Mouse (Mus musculus) liver, embryonic 14.5 days (tissue): ENCODE measurements around the gene Ppig. TPM values are rescaled to one million over a fixed set of nuclear protein-coding genes. Genes with fewer than 3 reads are reported as not detected.

ENCODE experiments used
- ATAC-seq: fragments of 200-750 bp; cut with Nextera tagmentation; 2 replicates; pipeline ENCODE4 v1.8.0; 2017; ENCODE audit warnings: moderate number of reproducible peaks, mild to moderate bottlenecking, moderate library complexity; ENCODE audit not compliant: insufficient read depth
- DNase-seq, 3 experiments: peaks; one replicate each; pipeline ENCODE4 v3.0.0-alpha.2; 2012 to 2013; ENCODE audit warnings: low read depth in 3 of 3, low spot score in 3 of 3
- H3K27ac ChIP-seq: fragments of 300-500 bp; sonication (generic); 2 replicates; pipeline ENCODE4 v1.5.1; 2014; ENCODE audit warnings: moderate library complexity, mild to moderate bottlenecking, control low read depth, inconsistent platforms
- H3K27me3 ChIP-seq: fragments of 300-500 bp; sonication (generic); 2 replicates; pipeline ENCODE4 v1.6.1; 2014; ENCODE audit warnings: mild to moderate bottlenecking, low read length, moderate library complexity; ENCODE audit not compliant: control insufficient read depth, insufficient read depth
- H3K36me3 ChIP-seq: fragments of 300-500 bp; sonication (generic); replicated peaks from 2 replicates; pipeline ENCODE4 v1.6.1; 2014; ENCODE audit warnings: low read depth; ENCODE audit not compliant: control insufficient read depth, insufficient read depth
- H3K4me1 ChIP-seq, 2 experiments: fragments of 200-500 bp in 1 of 2; fragments of 300-500 bp in 1 of 2; sonication (generic) in 1 of 2; replicated peaks; 2 replicates each; pipeline ENCODE4 v1.6.1; 2012 to 2014; ENCODE audit warnings: antibody characterized with exemption in 1 of 2, inconsistent platforms in 1 of 2, low read length in 1 of 2; ENCODE audit not compliant: control insufficient read depth in 2 of 2, insufficient read depth in 2 of 2
- H3K4me2 ChIP-seq: fragments of 300-500 bp; sonication (generic); 2 replicates; pipeline ENCODE4 v1.6.1; 2014; ENCODE audit warnings: low read depth, mild to moderate bottlenecking, control low read depth, moderate library complexity
- H3K4me3 ChIP-seq, 2 experiments: fragments of 200-500 bp in 1 of 2; fragments of 300-500 bp in 1 of 2; sonication (generic) in 1 of 2; 2 replicates each; pipeline ENCODE4 v1.5.1; 2012 to 2014; ENCODE audit warnings: low read depth in 2 of 2, low read length in 2 of 2, mild to moderate bottlenecking in 2 of 2, control low read depth in 1 of 2, inconsistent platforms in 1 of 2, moderate library complexity in 1 of 2; ENCODE audit not compliant: insufficient read depth in 1 of 2
- H3K9ac ChIP-seq: fragments of 300-500 bp; sonication (generic); replicated peaks from 2 replicates; pipeline ENCODE4 v1.6.1; 2014; ENCODE audit warnings: mild to moderate bottlenecking, control low read depth, moderate library complexity
- H3K9me3 ChIP-seq: fragments of 300-500 bp; sonication (generic); 2 replicates; pipeline ENCODE4 v1.6.1; 2016; ENCODE audit warnings: low read length, mixed read lengths; ENCODE audit not compliant: control insufficient read depth
- CTCF ChIP-seq: IDR thresholded peaks from 2 replicates; pipeline ENCODE4 v1.5.1; 2016; ENCODE audit warnings: antibody characterized with exemption, low read depth, control low read depth
- EP300 ChIP-seq: IDR thresholded peaks from 2 replicates; pipeline ENCODE4 v1.6.1; 2016; ENCODE audit warnings: antibody characterized with exemption, low read depth
- WGBS: fragments of 180-500 bp; shearing (Covaris S2); extraction: QIAGEN DNeasy Blood & Tissue Kit; methylation state at CpG from one replicate; pipeline ENCODE4 v1.1.7; 2014; ENCODE audit not compliant: insufficient replicate concordance; 5-methylcytosine and 5-hydroxymethylcytosine counted together
- polyA plus RNA-seq, 2 experiments: library from polyadenylated mRNA; depleted of rRNA in 1 of 2; stranded (reverse) in 1 of 2; unstranded in 1 of 2; fragments of >200 nt; fragmentation: Nextera tagmentation in 1 of 2; extraction: Ambion mirVana in 1 of 2; gene quantifications; 2 replicates each; pipeline versions ENCODE4 v1.2.1 to v1.2.3; 2012 to 2014

Ppig gene
- polyA plus RNA-seq, 2 experiments: 10.0 to 60.2 TPM

GRCm38 (mm10) chr2:69723519-69723825 lies 1.1 kb downstream of the Ppig start:
- DNase-seq (no peak), ATAC-seq (no peak)
- no peaks in the 10 kb centered on the region for H3K9me3 ChIP-seq
- WGBS: under 1% methylated on average over 13 of the region's 13 CpGs
- peak overlapping the region; percentile 95 for H3K9ac ChIP-seq
- peaks cover 7 to 9% of the 10 kb centered on the region in 2 experiments for H3K4me1 ChIP-seq
- H3K4me2 ChIP-seq: peak overlapping the region; percentile 79
- no peaks in the 10 kb centered on the region for H3K36me3 ChIP-seq
- peak overlapping the region; percentile 9 for H3K27ac ChIP-seq
- peak overlapping the region; percentile 84 to 96 for H3K4me3 ChIP-seq
- H3K27me3 ChIP-seq: no peaks in the 10 kb centered on the region
- no peak for TF ChIP-seq CTCF
- no peak for TF ChIP-seq EP300

DNA sequence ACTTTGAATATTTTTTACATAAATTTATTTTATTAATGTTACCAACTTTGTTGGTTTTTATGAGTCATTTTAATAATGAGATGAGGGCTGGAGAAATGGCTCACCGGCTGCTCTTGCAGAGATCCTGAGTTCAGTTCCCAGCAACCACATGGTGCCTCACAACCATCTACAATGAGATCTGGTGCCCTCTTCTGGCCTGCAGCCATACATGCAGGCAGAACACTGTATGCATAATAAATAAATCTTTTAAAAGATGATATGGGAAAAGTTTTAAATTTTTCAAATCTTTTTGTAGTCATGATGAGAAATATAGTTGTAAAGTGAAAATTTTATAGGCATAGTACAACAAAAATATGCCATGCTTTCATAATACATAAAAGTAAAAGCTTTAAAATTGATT lies 22.7 kb downstream of the Ppig start:
- Histone ChIP-seq H3K4me3 (no peak overlapping the region), H3K36me3 (peaks cover 42% of the 10 kb centered on the region), H3K9me3 (no peaks in the 10 kb centered on the region), H3K9ac (no peak overlapping the region), H3K4me2 (no peak overlapping the region), H3K27me3 (no peaks in the 10 kb centered on the region), H3K27ac (no peak overlapping the region), H3K4me1 (no peaks in the 10 kb centered on the region)
- DNase-seq: no peak
- ATAC-seq: no peak
- WGBS: 90% methylated on average over 1 of the region's 1 CpGs
- no peak for TF ChIP-seq EP300
- peak; percentile 52 for TF ChIP-seq CTCF

- Histone ChIP-seq H3K27ac (no peak overlapping the region), H3K4me2 (no peak overlapping the region), H3K9ac (no peak overlapping the region), H3K4me3 (no peak overlapping the region), H3K27me3 (no peaks in the 10 kb centered on the region), H3K4me1 (no peaks in the 10 kb centered on the region), H3K36me3 (no peaks in the 10 kb centered on the region), H3K9me3 (no peaks in the 10 kb centered on the region)
- WGBS: 60% methylated on average over 5 of the region's 5 CpGs
- TF ChIP-seq EP300 (no peak), CTCF (no peak)
- ATAC-seq (no peak), DNase-seq (no peak)
Observed at GRCm38 (mm10) chr2:69760980-69761379, 38.6 kb downstream of the Ppig start.

DNA sequence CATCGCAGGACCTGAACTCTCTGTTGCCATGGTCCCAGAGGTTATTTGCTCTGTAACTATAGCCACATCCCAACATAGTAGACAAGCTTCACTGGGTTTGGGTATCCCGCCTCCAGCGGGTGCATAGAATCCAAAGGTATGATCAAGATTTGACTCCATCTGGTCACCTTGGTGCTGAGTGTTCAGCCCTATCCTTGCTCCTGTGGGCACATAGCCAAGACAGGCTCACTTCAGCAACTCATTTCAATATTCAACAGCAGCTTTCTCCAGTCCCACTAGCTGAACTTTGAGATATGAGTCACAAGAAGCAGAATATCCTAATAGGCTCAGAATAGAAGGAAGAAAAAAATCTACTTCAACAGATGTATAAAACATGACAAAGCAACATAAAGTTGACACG lies 41.0 kb downstream of the Ppig start:
- no peaks in the 10 kb centered on the region for H3K9me3 ChIP-seq
- no peak for DNase-seq
- H3K36me3 ChIP-seq: no peaks in the 10 kb centered on the region
- H3K27ac ChIP-seq: no peak overlapping the region
- H3K4me3 ChIP-seq: no peak overlapping the region
- TF ChIP-seq CTCF: no peak
- no peak for TF ChIP-seq EP300
- no peak overlapping the region for H3K9ac ChIP-seq
- no peaks in the 10 kb centered on the region for H3K4me1 ChIP-seq
- 69% methylated on average over 4 of the region's 4 CpGs for WGBS
- no peaks in the 10 kb centered on the region for H3K27me3 ChIP-seq
- H3K4me2 ChIP-seq: no peak overlapping the region
- ATAC-seq: no peak

- Histone ChIP-seq H3K9me3 (no peaks in the 10 kb centered on the region), H3K27ac (no peak overlapping the region), H3K4me2 (no peak overlapping the region), H3K27me3 (no peaks in the 10 kb centered on the region), H3K4me1 (no peaks in the 10 kb centered on the region), H3K36me3 (no peaks in the 10 kb centered on the region), H3K4me3 (no peak overlapping the region), H3K9ac (no peak overlapping the region)
- no peak for ATAC-seq
- 53% methylated on average over 1 of the region's 1 CpGs for WGBS
- DNase-seq: no peak
- TF ChIP-seq CTCF (no peak), EP300 (no peak)
Observed at GRCm38 (mm10) chr2:69764716-69765115, 42.4 kb downstream of the Ppig start.
